Mouse (Mus musculus) liver, postnatal 0 days (tissue): ENCODE results near the gene Ndufa3.

Source experiments
- CTCF ChIP-seq: sonication (generic); IDR thresholded peaks from 2 replicates; pipeline ENCODE4 v1.5.1; 2016; ENCODE audit warnings: antibody characterized with exemption, low read depth
- EP300 ChIP-seq: IDR thresholded peaks from 2 replicates; pipeline ENCODE4 v1.6.1; 2016; ENCODE audit warnings: antibody characterized with exemption, low read depth, mild to moderate bottlenecking

- TF ChIP-seq CTCF, result no peak
- TF ChIP-seq EP300, result no peak
Observed at GRCm38 (mm10) chr7:3574216-3574615, 43.0 kb upstream of the Ndufa3 start.
